Mouse (Mus musculus) left cerebral cortex, postnatal 36 days (tissue): ENCODE measurements around the gene 1700034I23Rik. TPM values are rescaled to one million over a fixed set of nuclear protein-coding genes. Genes with fewer than 3 reads are reported as not detected.
"Not testable (repeated sequence)": the region's sequence is repeated elsewhere in the genome, so short reads cannot be mapped to it uniquely, and the experiment has no call there.

ENCODE experiments used
- DNase-seq, 2 experiments: peaks; one replicate each; pipeline ENCODE4 v3.0.0; 2021 to 2022; ENCODE audit warnings: low spot score in 2 of 2, mixed read lengths in 1 of 2
- intact Hi-C: fragments of 180-260 bp; cut with DNase I; formaldehyde crosslinking; loops from one replicate; pipeline ENCODE4 v1.15.1; 2025
- total RNA-seq, 2 experiments: library from RNA; stranded (reverse); gene quantifications; 2 replicates each; pipeline ENCODE4 v1.2.3; 2021

Gene 1700034I23Rik
- under 1 TPM in 1 of 2 experiments, not detected in 1; 0.32 TPM for total RNA-seq

- DNase-seq = not testable (repeated sequence)
- intact Hi-C loops = loop anchor here (5.0 kb wide), 1 partner anchor 45 kb away; no protein-coding TSS in a partner anchor
These were observed at the start of gene 1700034I23Rik for GRCm38 (mm10) chr3:40902443-40902842. TSS of gene 1700034I23Rik (minus strand) at chr3:40902543.

- intact Hi-C loops = no loop called here
- DNase-seq = no peak
These were observed 49.0 kb upstream of the 1700034I23Rik start for GRCm38 (mm10) chr3:40951365-40951764.

- intact Hi-C loops = no loop called here
- DNase-seq = peak in 1 of 2 experiments; percentile 46
These were observed 48.4 kb upstream of the 1700034I23Rik start for GRCm38 (mm10) chr3:40950601-40951201.

GRCm38 (mm10) chr3:40949903-40950600, 47.7 kb upstream of the 1700034I23Rik start:
- peak in 1 of 2 experiments; percentile 65 for DNase-seq
- intact Hi-C loops = loop anchor here (2.0 kb wide), 1 partner anchor 133 kb away; the partner anchor contains the start of gene Pgrmc2

GRCm38 (mm10) chr3:40949170-40949902, 47.0 kb upstream of the 1700034I23Rik start, which contains the start of gene Larp1b:
TSS of gene Larp1b (plus strand) at chr3:40949828.
- peak; percentile 98 to 99 for DNase-seq
- intact Hi-C loops = loop anchor here (2.0 kb wide), 1 partner anchor 133 kb away; the partner anchor contains the start of gene Pgrmc2

GRCm38 (mm10) chr3:40939019-40939418, 36.7 kb upstream of the 1700034I23Rik start:
- DNase-seq = no peak
- intact Hi-C loops = no loop called here

GRCm38 (mm10) chr3:40938592-40938991, 36.2 kb upstream of the 1700034I23Rik start:
- intact Hi-C loops = no loop called here
- DNase-seq = no peak

GRCm38 (mm10) chr3:40938189-40938588, 35.8 kb upstream of the 1700034I23Rik start:
- no peak for DNase-seq
- intact Hi-C loops = no loop called here

GRCm38 (mm10) chr3:40894336-40894735, 8.0 kb downstream of the 1700034I23Rik start:
- intact Hi-C loops = loop anchor here (5.0 kb wide), 1 partner anchor 47 kb away; the partner anchor contains the start of genes Abhd18 and Mfsd8
- DNase-seq = peak in 1 of 2 experiments; percentile 22

GRCm38 (mm10) chr3:40893816-40894258, 8.5 kb downstream of the 1700034I23Rik start:
- intact Hi-C loops = loop anchor here (5.0 kb wide), 1 partner anchor 47 kb away; the partner anchor contains the start of genes Abhd18 and Mfsd8

GRCm38 (mm10) chr3:40853123-40853738, 49.1 kb downstream of the 1700034I23Rik start:
- intact Hi-C loops, DNase-seq: not testable (repeated sequence)

More at GRCm38 (mm10) chr3:40893816-40894258, 8.5 kb downstream of the 1700034I23Rik start:
- DNase-seq = peak; percentile 98 to 99

Other genes with a start within 250 kb of the 1700034I23Rik start
- gene Slc25a31, start 193.7 kb downstream of the 1700034I23Rik start, total RNA-seq = under 1 TPM in 1 of 2 experiments, not detected in 1; 0.15 TPM
- gene Hspa4l, start 158.0 kb downstream of the 1700034I23Rik start, total RNA-seq = 100 to 1,000 TPM; 153 to 164 TPM
- gene Plk4, start 102.5 kb downstream of the 1700034I23Rik start, total RNA-seq = 1 to 10 TPM; 4.0 to 4.2 TPM
- gene Mfsd8, start 55.7 kb downstream of the 1700034I23Rik start, total RNA-seq = 10 to 100 TPM; 16.7 to 22.1 TPM
- 10 to 100 TPM; 10.2 to 13.7 TPM for gene Abhd18, start 55.6 kb downstream of the 1700034I23Rik start, total RNA-seq
- gene Larp1b, start 47.3 kb upstream of the 1700034I23Rik start, total RNA-seq = 10 to 100 TPM; 20.5 to 26.5 TPM
- 10 to 100 TPM; 59.3 to 59.9 TPM for gene Pgrmc2, start 180.5 kb upstream of the 1700034I23Rik start, total RNA-seq